Mouse (Mus musculus) intestine, embryonic 14.5 days (tissue): Measurements from ENCODE around the gene BC067074. TPM values are rescaled to one million over a fixed set of nuclear protein-coding genes. Genes with fewer than 3 reads are reported as not detected.

Source experiments
- ATAC-seq: fragments of 200-750 bp; cut with Nextera tagmentation; replicated peaks from 2 replicates; pipeline ENCODE4 v1.8.0; 2017; ENCODE audit warnings: low read depth, moderate number of reproducible peaks, moderate TSS enrichment, moderate library complexity; ENCODE audit not compliant: low FRiP score, low TSS enrichment
- DNase-seq: peaks from one replicate; pipeline ENCODE4 v3.0.0-alpha.2; 2018; ENCODE audit warnings: low spot score
- H3K27ac ChIP-seq: fragments of 300-500 bp; sonication (generic); 2 replicates; pipeline ENCODE4 v1.5.1; 2014; ENCODE audit warnings: low read depth, mild to moderate bottlenecking, control low read depth
- H3K27me3 ChIP-seq: fragments of 300-500 bp; sonication (generic); replicated peaks from 2 replicates; pipeline ENCODE4 v1.6.1; 2014; ENCODE audit warnings: low read length, control low read depth; ENCODE audit not compliant: control insufficient read depth, insufficient read depth
- H3K36me3 ChIP-seq: fragments of 300-500 bp; sonication (generic); 2 replicates; pipeline ENCODE4 v1.6.1; 2014; ENCODE audit warnings: low read length, control low read depth; ENCODE audit not compliant: control insufficient read depth, insufficient read depth
- H3K4me1 ChIP-seq: fragments of 300-500 bp; sonication (generic); replicated peaks from 2 replicates; pipeline ENCODE4 v1.6.1; 2014; ENCODE audit warnings: low read length, control low read depth, mixed read lengths; ENCODE audit not compliant: control insufficient read depth, insufficient read depth
- H3K4me2 ChIP-seq: fragments of 300-500 bp; sonication (generic); 2 replicates; pipeline ENCODE4 v1.6.1; 2014; ENCODE audit warnings: low read length
- H3K4me3 ChIP-seq: fragments of 300-500 bp; sonication (generic); 2 replicates; pipeline ENCODE4 v1.5.1; 2014; ENCODE audit warnings: low read depth, low read length, control low read depth, mixed read lengths
- H3K9ac ChIP-seq: fragments of 300-500 bp; sonication (generic); 2 replicates; pipeline ENCODE4 v1.6.1; 2014; ENCODE audit warnings: mild to moderate bottlenecking, low read length
- H3K9me3 ChIP-seq: fragments of 300-500 bp; sonication (generic); 2 replicates; pipeline ENCODE4 v1.6.1; 2016; ENCODE audit warnings: low read length, control low read depth; ENCODE audit not compliant: control insufficient read depth
- WGBS: fragments of 180-500 bp; shearing (Covaris S2); extraction: QIAGEN DNeasy Blood & Tissue Kit; methylation state at CpG from one replicate; pipeline ENCODE4 v1.1.7; 2014; 5-methylcytosine and 5-hydroxymethylcytosine counted together
- polyA plus RNA-seq: library from polyadenylated mRNA; unstranded; fragments of >200 nt; fragmentation: Nextera tagmentation; extraction: Ambion mirVana; gene quantifications from 2 replicates; pipeline ENCODE4 v1.2.1, GENCODE M21; 2014

Gene BC067074
- polyA plus RNA-seq, 1 experiment from 2014 or later = 4.2 TPM

- H3K9me3 ChIP-seq = no peaks in the 10 kb centered on the region
- WGBS = 77% methylated on average over 3 of the region's 3 CpGs
Observed at GRCm38 (mm10) chr13:113267204-113267603, 25.8 kb upstream of the BC067074 start.

DNA sequence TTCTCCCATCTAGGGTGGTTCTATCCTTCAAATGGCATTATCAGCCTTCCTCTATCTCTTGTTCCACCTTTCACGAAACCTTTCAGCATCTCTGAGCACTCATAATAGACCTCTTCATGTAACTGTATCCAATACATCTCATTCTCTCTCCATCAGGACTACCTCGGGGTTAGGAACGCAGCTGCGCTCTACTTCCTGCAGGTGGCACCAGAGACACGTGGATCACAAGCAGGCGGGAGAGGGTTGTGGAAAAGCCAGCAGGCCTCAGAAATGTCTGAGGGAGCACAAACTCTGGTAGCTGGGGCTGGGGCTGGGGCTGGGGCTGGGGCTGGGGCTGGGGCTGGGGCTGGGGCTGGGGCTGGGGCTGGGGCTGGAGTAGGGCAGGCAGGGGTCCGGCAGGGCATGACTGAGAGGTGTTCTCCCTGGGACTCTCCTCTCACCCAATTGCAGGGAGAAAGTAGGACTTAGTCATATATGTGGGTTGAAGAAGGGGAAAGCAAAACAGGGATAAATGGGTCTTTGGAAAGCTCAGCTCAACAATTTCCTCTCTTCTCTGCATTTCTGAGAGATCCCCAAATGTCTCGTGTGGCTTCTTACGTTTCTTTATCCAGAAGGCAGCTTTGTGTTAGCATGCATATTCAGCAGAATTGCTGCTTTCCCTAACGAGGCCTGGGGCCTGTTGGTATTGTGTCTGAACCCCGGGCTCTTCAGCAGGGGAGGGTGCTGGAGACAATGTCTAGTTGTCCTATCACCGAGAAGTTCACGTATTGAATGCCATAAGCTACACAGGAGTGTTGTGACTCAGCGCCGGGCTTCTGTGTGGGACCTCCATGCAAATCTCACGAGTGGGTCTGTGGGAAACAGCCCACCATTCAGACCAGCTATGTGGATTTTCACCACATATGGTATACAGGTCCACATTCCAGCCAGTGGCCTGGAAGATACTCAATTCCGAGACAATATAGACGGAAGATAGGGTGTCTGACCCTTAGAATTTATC lies 22.9 kb upstream of the BC067074 start:
- Histone ChIP-seq H3K27ac (no peak overlapping the region), H3K36me3 (no peaks in the 10 kb centered on the region), H3K9ac (no peak overlapping the region), H3K9me3 (no peaks in the 10 kb centered on the region), H3K27me3 (no peaks in the 10 kb centered on the region), H3K4me3 (no peak overlapping the region), H3K4me1 (no peaks in the 10 kb centered on the region), H3K4me2 (no peak overlapping the region)
- DNase-seq = peak; percentile 88
- ATAC-seq = peak; percentile 51; the same call in 1 of the 2 replicates
- WGBS = 58% methylated on average over 18 of the region's 18 CpGs

More at GRCm38 (mm10) chr13:113267204-113267603, 25.8 kb upstream of the BC067074 start:
- H3K4me2 ChIP-seq = no peak overlapping the region
- no peaks in the 10 kb centered on the region for H3K36me3 ChIP-seq
- H3K27ac ChIP-seq = no peak overlapping the region
- no peak for ATAC-seq
- H3K4me3 ChIP-seq = no peak overlapping the region
- H3K27me3 ChIP-seq = no peaks in the 10 kb centered on the region
- DNase-seq = no peak
- H3K4me1 ChIP-seq = no peaks in the 10 kb centered on the region
- H3K9ac ChIP-seq = no peak overlapping the region

GRCm38 (mm10) chr13:113271189-113271588 lies 21.8 kb upstream of the BC067074 start:
- Histone ChIP-seq H3K4me1 (no peaks in the 10 kb centered on the region), H3K27ac (no peak overlapping the region), H3K9me3 (no peaks in the 10 kb centered on the region), H3K4me3 (no peak overlapping the region), H3K27me3 (no peaks in the 10 kb centered on the region), H3K36me3 (no peaks in the 10 kb centered on the region), H3K9ac (no peak overlapping the region), H3K4me2 (no peak overlapping the region)
- 93% methylated on average over 8 of the region's 8 CpGs for WGBS
- DNase-seq (no peak), ATAC-seq (no peak)

DNA sequence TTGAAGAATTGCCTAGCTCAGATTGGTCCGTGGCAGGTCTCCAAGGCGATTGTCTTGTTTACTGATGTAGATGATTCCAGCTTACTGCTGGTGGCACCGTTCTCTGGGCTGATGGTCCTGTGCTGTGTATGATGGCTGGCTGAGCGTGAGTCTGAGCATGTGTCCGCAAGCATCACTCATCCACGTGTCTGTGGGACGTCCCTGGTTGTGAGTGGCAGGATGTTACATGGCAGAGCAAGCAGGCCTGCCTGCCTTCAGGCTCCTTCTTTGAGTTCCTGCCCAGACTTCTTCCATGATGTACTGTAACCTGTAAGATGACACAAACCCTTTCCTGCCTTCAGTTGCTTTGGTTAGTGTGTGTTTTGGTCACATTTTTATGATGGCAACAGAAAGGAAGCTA lies 5.8 kb upstream of the BC067074 start:
- no peak for DNase-seq
- H3K9me3 ChIP-seq = no peaks in the 10 kb centered on the region
- no peak overlapping the region for H3K9ac ChIP-seq
- H3K27ac ChIP-seq = no peak overlapping the region
- H3K4me2 ChIP-seq = no peak overlapping the region
- H3K36me3 ChIP-seq = no peaks in the 10 kb centered on the region
- WGBS = 80% methylated on average over 7 of the region's 7 CpGs
- peaks cover 2% of the 10 kb centered on the region; the same call in 1 of the 2 replicates for H3K27me3 ChIP-seq
- H3K4me1 ChIP-seq = no peaks in the 10 kb centered on the region
- no peak overlapping the region for H3K4me3 ChIP-seq
- ATAC-seq = no peak

GRCm38 (mm10) chr13:113288210-113289197 lies 4.5 kb upstream of the BC067074 start:
- peak; percentile 18 for DNase-seq
- H3K9ac ChIP-seq = no peak overlapping the region
- no peaks in the 10 kb centered on the region for H3K9me3 ChIP-seq
- peaks cover 4% of the 10 kb centered on the region; the same call in 1 of the 2 replicates for H3K27me3 ChIP-seq
- ATAC-seq = no peak
- no peak overlapping the region for H3K4me3 ChIP-seq
- WGBS = 83% methylated on average over 7 of the region's 7 CpGs
- H3K27ac ChIP-seq = no peak overlapping the region
- no peak overlapping the region for H3K4me2 ChIP-seq
- H3K36me3 ChIP-seq = no peaks in the 10 kb centered on the region
- H3K4me1 ChIP-seq = no peaks in the 10 kb centered on the region

GRCm38 (mm10) chr13:113289760-113290159 lies 3.2 kb upstream of the BC067074 start:
- H3K4me1 ChIP-seq = 0 out of 2 replicates have a peak, but pooled peaks cover 7% of the 10 kb centered on the region
- no peak overlapping the region for H3K4me3 ChIP-seq
- peaks cover 4% of the 10 kb centered on the region; the same call in 1 of the 2 replicates for H3K27me3 ChIP-seq
- WGBS = 74% methylated on average over 4 of the region's 4 CpGs
- H3K36me3 ChIP-seq = no peaks in the 10 kb centered on the region
- no peak overlapping the region for H3K9ac ChIP-seq
- no peak for ATAC-seq
- no peaks in the 10 kb centered on the region for H3K9me3 ChIP-seq
- no peak overlapping the region for H3K27ac ChIP-seq
- no peak for DNase-seq
- H3K4me2 ChIP-seq = no peak overlapping the region

- H3K9me3 ChIP-seq = no peaks in the 10 kb centered on the region
- DNase-seq = peak; percentile 35
- H3K4me3 ChIP-seq = no peak overlapping the region
- no peak for ATAC-seq
- H3K4me1 ChIP-seq = 0 out of 2 replicates have a peak, but pooled peaks cover 11% of the 10 kb centered on the region
- no peak overlapping the region for H3K9ac ChIP-seq
- H3K36me3 ChIP-seq = no peaks in the 10 kb centered on the region
- peaks cover 4% of the 10 kb centered on the region; the same call in 1 of the 2 replicates for H3K27me3 ChIP-seq
- no peak overlapping the region for H3K4me2 ChIP-seq
- WGBS = 93% methylated on average over 8 of the region's 8 CpGs
- H3K27ac ChIP-seq = no peak overlapping the region
Observed at GRCm38 (mm10) chr13:113292001-113292400, 958 bp upstream of the BC067074 start.
